Mouse (Mus musculus): Measurements from ENCODE around the gene Sult2b1. TPM values are rescaled to one million over a fixed set of nuclear protein-coding genes. Genes with fewer than 3 reads are reported as not detected.

Gene Sult2b1
- polyA plus RNA-seq, 1 experiment from 2014 or later = 6.6 TPM

- H3K36me3 ChIP-seq (ENCODE audit: control insufficient read depth, insufficient read depth, low read length) = peaks cover 60% of the 10 kb centered on the region
- no peaks in the 10 kb centered on the region for H3K27me3 ChIP-seq (replicated peaks; ENCODE audit: control insufficient read depth, insufficient read depth, low read length)
- H3K9me3 ChIP-seq (ENCODE audit: control insufficient read depth, low read length) = no peaks in the 10 kb centered on the region
- H3K27ac ChIP-seq (ENCODE audit: low read depth, low read length) = no peak overlapping the region; the same call in 1 of the 2 replicates
- no peak for ATAC-seq
- H3K4me1 ChIP-seq (ENCODE audit: control insufficient read depth, insufficient read depth, low read depth, low read length) = peaks cover 12% of the 10 kb centered on the region
- WGBS = 41% methylated on average over 11 of the region's 11 CpGs
- H3K4me2 ChIP-seq (ENCODE audit: low read length) = no peak overlapping the region
- H3K4me3 ChIP-seq (ENCODE audit: low read length) = no peak overlapping the region
- H3K9ac ChIP-seq (ENCODE audit: low read depth, low read length) = no peak overlapping the region
Observed at GRCm38 (mm10) chr7:45808471-45808870, 24.0 kb upstream of the Sult2b1 start.

- Histone ChIP-seq H3K9me3 (ENCODE audit: control insufficient read depth, low read length) (no peaks in the 10 kb centered on the region), H3K4me1 (ENCODE audit: control insufficient read depth, insufficient read depth, low read depth, low read length) (no peaks in the 10 kb centered on the region), H3K4me3 (ENCODE audit: low read length) (no peak overlapping the region), H3K27me3 (replicated peaks; ENCODE audit: control insufficient read depth, insufficient read depth, low read length) (no peaks in the 10 kb centered on the region), H3K27ac (ENCODE audit: low read depth, low read length) (0 out of 2 replicates have a peak overlapping the region, but pooled peaks have one; percentile 19), H3K4me2 (ENCODE audit: low read length) (no peak overlapping the region), H3K36me3 (ENCODE audit: control insufficient read depth, insufficient read depth, low read length) (peaks cover 53% of the 10 kb centered on the region), H3K9ac (ENCODE audit: low read depth, low read length) (no peak overlapping the region)
- WGBS = 55% methylated on average over 5 of the region's 5 CpGs
- ATAC-seq = no peak
Observed at GRCm38 (mm10) chr7:45805941-45806340, 21.5 kb upstream of the Sult2b1 start.

GRCm38 (mm10) chr7:45802551-45802950, 18.1 kb upstream of the Sult2b1 start:
- no peaks in the 10 kb centered on the region for H3K27me3 ChIP-seq (replicated peaks; ENCODE audit: control insufficient read depth, insufficient read depth, low read length)
- no peak overlapping the region for H3K27ac ChIP-seq (ENCODE audit: low read depth, low read length)
- no peak overlapping the region for H3K4me3 ChIP-seq (ENCODE audit: low read length)
- 94% methylated on average over 6 of the region's 6 CpGs for WGBS
- H3K9me3 ChIP-seq (ENCODE audit: control insufficient read depth, low read length) = no peaks in the 10 kb centered on the region
- H3K4me2 ChIP-seq (ENCODE audit: low read length) = no peak overlapping the region
- no peak overlapping the region for H3K9ac ChIP-seq (ENCODE audit: low read depth, low read length)
- H3K4me1 ChIP-seq (ENCODE audit: control insufficient read depth, insufficient read depth, low read depth, low read length) = peaks cover 13% of the 10 kb centered on the region
- no peak for ATAC-seq
- peaks cover 29% of the 10 kb centered on the region for H3K36me3 ChIP-seq (ENCODE audit: control insufficient read depth, insufficient read depth, low read length)

GRCm38 (mm10) chr7:45801348-45801747, 16.9 kb upstream of the Sult2b1 start:
- peaks cover 22% of the 10 kb centered on the region for H3K36me3 ChIP-seq (ENCODE audit: control insufficient read depth, insufficient read depth, low read length)
- H3K4me3 ChIP-seq (ENCODE audit: low read length) = no peak overlapping the region
- H3K4me1 ChIP-seq (ENCODE audit: control insufficient read depth, insufficient read depth, low read depth, low read length) = peaks cover 20% of the 10 kb centered on the region
- no peaks in the 10 kb centered on the region for H3K27me3 ChIP-seq (replicated peaks; ENCODE audit: control insufficient read depth, insufficient read depth, low read length)
- 3% methylated on average over 12 of the region's 12 CpGs for WGBS
- ATAC-seq = peak; percentile 56
- H3K4me2 ChIP-seq (ENCODE audit: low read length) = no peak overlapping the region; the same call in 1 of the 2 replicates
- no peak overlapping the region for H3K9ac ChIP-seq (ENCODE audit: low read depth, low read length)
- H3K9me3 ChIP-seq (ENCODE audit: control insufficient read depth, low read length) = no peaks in the 10 kb centered on the region
- no peak overlapping the region for H3K27ac ChIP-seq (ENCODE audit: low read depth, low read length)

- Histone ChIP-seq H3K9me3 (ENCODE audit: control insufficient read depth, low read length) (no peaks in the 10 kb centered on the region), H3K4me3 (ENCODE audit: low read length) (no peak overlapping the region), H3K27ac (ENCODE audit: low read depth, low read length) (no peak overlapping the region), H3K4me1 (ENCODE audit: control insufficient read depth, insufficient read depth, low read depth, low read length) (peaks cover 20% of the 10 kb centered on the region), H3K4me2 (ENCODE audit: low read length) (no peak overlapping the region; the same call in 1 of the 2 replicates), H3K27me3 (replicated peaks; ENCODE audit: control insufficient read depth, insufficient read depth, low read length) (no peaks in the 10 kb centered on the region), H3K9ac (ENCODE audit: low read depth, low read length) (no peak overlapping the region), H3K36me3 (ENCODE audit: control insufficient read depth, insufficient read depth, low read length) (peaks cover 26% of the 10 kb centered on the region)
- peak; percentile 28; the same call in 1 of the 2 replicates for ATAC-seq
- 27% methylated on average over 22 of the region's 25 CpGs for WGBS
Observed at GRCm38 (mm10) chr7:45800546-45801204, 16.2 kb upstream of the Sult2b1 start.

- no peak for ATAC-seq
- Histone ChIP-seq H3K4me3 (ENCODE audit: low read length) (no peak overlapping the region), H3K27ac (ENCODE audit: low read depth, low read length) (no peak overlapping the region), H3K9ac (ENCODE audit: low read depth, low read length) (no peak overlapping the region), H3K36me3 (ENCODE audit: control insufficient read depth, insufficient read depth, low read length) (peaks cover 31% of the 10 kb centered on the region), H3K4me2 (ENCODE audit: low read length) (no peak overlapping the region), H3K27me3 (replicated peaks; ENCODE audit: control insufficient read depth, insufficient read depth, low read length) (no peaks in the 10 kb centered on the region), H3K9me3 (ENCODE audit: control insufficient read depth, low read length) (no peaks in the 10 kb centered on the region), H3K4me1 (ENCODE audit: control insufficient read depth, insufficient read depth, low read depth, low read length) (peaks cover 20% of the 10 kb centered on the region)
- WGBS = 47% methylated on average over 7 of the region's 7 CpGs
Observed at GRCm38 (mm10) chr7:45800001-45800400, 15.5 kb upstream of the Sult2b1 start.

- Histone ChIP-seq H3K4me1 (ENCODE audit: control insufficient read depth, insufficient read depth, low read depth, low read length) (peaks cover 20% of the 10 kb centered on the region), H3K9ac (ENCODE audit: low read depth, low read length) (no peak overlapping the region), H3K27me3 (replicated peaks; ENCODE audit: control insufficient read depth, insufficient read depth, low read length) (no peaks in the 10 kb centered on the region), H3K9me3 (ENCODE audit: control insufficient read depth, low read length) (no peaks in the 10 kb centered on the region), H3K4me2 (ENCODE audit: low read length) (no peak overlapping the region), H3K27ac (ENCODE audit: low read depth, low read length) (no peak overlapping the region), H3K4me3 (ENCODE audit: low read length) (no peak overlapping the region), H3K36me3 (ENCODE audit: control insufficient read depth, insufficient read depth, low read length) (peaks cover 40% of the 10 kb centered on the region)
- WGBS = 54% methylated on average over 7 of the region's 7 CpGs
- no peak for ATAC-seq
Observed at GRCm38 (mm10) chr7:45798931-45799330, 14.5 kb upstream of the Sult2b1 start.

GRCm38 (mm10) chr7:45798511-45798836, 14.0 kb upstream of the Sult2b1 start:
- Histone ChIP-seq H3K27me3 (replicated peaks; ENCODE audit: control insufficient read depth, insufficient read depth, low read length) (no peaks in the 10 kb centered on the region), H3K4me3 (ENCODE audit: low read length) (peak overlapping the region; percentile 25; the same call in 1 of the 2 replicates), H3K9ac (ENCODE audit: low read depth, low read length) (peak overlapping the region; percentile 63), H3K4me2 (ENCODE audit: low read length) (peak overlapping the region; percentile 54), H3K36me3 (ENCODE audit: control insufficient read depth, insufficient read depth, low read length) (peaks cover 45% of the 10 kb centered on the region), H3K27ac (ENCODE audit: low read depth, low read length) (no peak overlapping the region), H3K4me1 (ENCODE audit: control insufficient read depth, insufficient read depth, low read depth, low read length) (peaks cover 20% of the 10 kb centered on the region), H3K9me3 (ENCODE audit: control insufficient read depth, low read length) (no peaks in the 10 kb centered on the region)
- WGBS = 4% methylated on average over 19 of the region's 19 CpGs
- ATAC-seq = no peak

GRCm38 (mm10) chr7:45797661-45798510, 13.4 kb upstream of the Sult2b1 start:
- H3K4me2 ChIP-seq (ENCODE audit: low read length) = peak overlapping the region; percentile 54
- ATAC-seq = no peak
- H3K4me3 ChIP-seq (ENCODE audit: low read length) = peak overlapping the region; percentile 25
- peaks cover 20% of the 10 kb centered on the region for H3K4me1 ChIP-seq (ENCODE audit: control insufficient read depth, insufficient read depth, low read depth, low read length)
- WGBS = 2% methylated on average over 57 of the region's 60 CpGs
- peaks cover 50% of the 10 kb centered on the region for H3K36me3 ChIP-seq (ENCODE audit: control insufficient read depth, insufficient read depth, low read length)
- H3K27me3 ChIP-seq (replicated peaks; ENCODE audit: control insufficient read depth, insufficient read depth, low read length) = no peaks in the 10 kb centered on the region
- H3K27ac ChIP-seq (ENCODE audit: low read depth, low read length) = no peak overlapping the region
- peak overlapping the region; percentile 63 for H3K9ac ChIP-seq (ENCODE audit: low read depth, low read length)
- H3K9me3 ChIP-seq (ENCODE audit: control insufficient read depth, low read length) = no peaks in the 10 kb centered on the region

All from hindbrain, embryonic 16.5 days (tissue).